Mouse (Mus musculus): Measurements from ENCODE around the gene Gtf2h1. TPM values are rescaled to one million over a fixed set of nuclear protein-coding genes. Genes with fewer than 3 reads are reported as not detected.
A peak's percentile ranks its signal among the peaks of the same experiment; 100 is the strongest.
"Not testable (repeated sequence)": the region's sequence is repeated elsewhere in the genome, so short reads cannot be mapped to it uniquely, and the experiment has no call there.

Gtf2h1 gene
- polyA plus RNA-seq, 1 experiment from 2014 or later, result 54.0 TPM

GRCm38 (mm10) chr7:46793871-46794270, 2.0 kb upstream of the Gtf2h1 start:
- ATAC-seq (ENCODE audit: insufficient number of reproducible peaks, insufficient read depth, low FRiP score, low TSS enrichment), result no peak
- 0 out of 2 replicates have a peak, but pooled peaks cover 6% of the 10 kb centered on the region for H3K36me3 ChIP-seq
- no peaks in the 10 kb centered on the region for H3K27me3 ChIP-seq
- H3K9ac ChIP-seq, result no peak overlapping the region; the same call in 1 of the 2 replicates
- H3K4me1 ChIP-seq, result peaks cover 17% of the 10 kb centered on the region
- WGBS, result 84% methylated on average over 4 of the region's 4 CpGs
- H3K4me2 ChIP-seq (replicated peaks), result no peak overlapping the region
- H3K4me3 ChIP-seq, result no peak overlapping the region
- no peak overlapping the region for H3K27ac ChIP-seq
- H3K9me3 ChIP-seq, result no peaks in the 10 kb centered on the region

GRCm38 (mm10) chr7:46796206-46796679, 340 bp downstream of the Gtf2h1 start:
- H3K4me2 ChIP-seq (replicated peaks), result peak overlapping the region; percentile 83
- H3K36me3 ChIP-seq, result peaks cover 10% of the 10 kb centered on the region
- no peaks in the 10 kb centered on the region for H3K27me3 ChIP-seq
- under 1% methylated on average over 31 of the region's 31 CpGs for WGBS
- peak overlapping the region; percentile 93 for H3K4me3 ChIP-seq
- H3K27ac ChIP-seq, result 0 out of 2 replicates have a peak overlapping the region, but pooled peaks have one; percentile 86
- peaks cover 17% of the 10 kb centered on the region for H3K4me1 ChIP-seq
- H3K9ac ChIP-seq, result peak overlapping the region; percentile 84
- no peaks in the 10 kb centered on the region for H3K9me3 ChIP-seq
- no peak; the same call in 1 of the 2 replicates for ATAC-seq (ENCODE audit: insufficient number of reproducible peaks, insufficient read depth, low FRiP score, low TSS enrichment)

GRCm38 (mm10) chr7:46796779-46797178, 876 bp downstream of the Gtf2h1 start:
- peak overlapping the region; percentile 84 for H3K9ac ChIP-seq
- H3K4me3 ChIP-seq, result peak overlapping the region; percentile 93
- H3K9me3 ChIP-seq, result no peaks in the 10 kb centered on the region
- H3K4me2 ChIP-seq (replicated peaks), result peak overlapping the region; percentile 83
- no peaks in the 10 kb centered on the region for H3K27me3 ChIP-seq
- peaks cover 17% of the 10 kb centered on the region for H3K4me1 ChIP-seq
- no peak for ATAC-seq (ENCODE audit: insufficient number of reproducible peaks, insufficient read depth, low FRiP score, low TSS enrichment)
- no peak overlapping the region for H3K27ac ChIP-seq
- H3K36me3 ChIP-seq, result peaks cover 15% of the 10 kb centered on the region
- 50% methylated on average over 6 of the region's 6 CpGs for WGBS

- 96% methylated on average over 6 of the region's 6 CpGs for WGBS
- Histone ChIP-seq H3K36me3 (peaks cover 63% of the 10 kb centered on the region), H3K27me3 (no peaks in the 10 kb centered on the region)
Measured at GRCm38 (mm10) chr7:46810325-46810724, 14.4 kb downstream of the Gtf2h1 start.

GRCm38 (mm10) chr7:46814012-46814411, 18.1 kb downstream of the Gtf2h1 start:
- no peak for ATAC-seq (ENCODE audit: insufficient number of reproducible peaks, insufficient read depth, low FRiP score, low TSS enrichment)
- no peak overlapping the region for H3K4me3 ChIP-seq
- H3K4me1 ChIP-seq, result no peaks in the 10 kb centered on the region
- H3K27me3 ChIP-seq, result no peaks in the 10 kb centered on the region
- no peaks in the 10 kb centered on the region for H3K9me3 ChIP-seq
- no peak overlapping the region for H3K9ac ChIP-seq
- no peak overlapping the region for H3K27ac ChIP-seq
- no peak overlapping the region for H3K4me2 ChIP-seq (replicated peaks)
- 91% methylated on average over 4 of the region's 4 CpGs for WGBS
- peaks cover 72% of the 10 kb centered on the region for H3K36me3 ChIP-seq

More at GRCm38 (mm10) chr7:46810325-46810724, 14.4 kb downstream of the Gtf2h1 start:
- ATAC-seq (ENCODE audit: insufficient number of reproducible peaks, insufficient read depth, low FRiP score, low TSS enrichment), result no peak
- Histone ChIP-seq H3K27ac (no peak overlapping the region), H3K4me1 (no peaks in the 10 kb centered on the region), H3K9me3 (no peaks in the 10 kb centered on the region), H3K4me2 (replicated peaks) (no peak overlapping the region), H3K9ac (no peak overlapping the region), H3K4me3 (no peak overlapping the region)

- not testable (repeated sequence) for H3K4me2 ChIP-seq (replicated peaks); H3K4me3 ChIP-seq; H3K27me3 ChIP-seq; ATAC-seq (ENCODE audit: insufficient number of reproducible peaks, insufficient read depth, low FRiP score, low TSS enrichment); H3K27ac ChIP-seq; H3K9me3 ChIP-seq; H3K4me1 ChIP-seq; H3K9ac ChIP-seq
- WGBS, result 93% methylated on average over 15 of the region's 15 CpGs
- peaks cover 60% of the 10 kb centered on the region for H3K36me3 ChIP-seq
Measured at GRCm38 (mm10) chr7:46820876-46821632, 25.2 kb downstream of the Gtf2h1 start.

- WGBS, result 70% methylated on average over 20 of the region's 20 CpGs
- no peak for ATAC-seq (ENCODE audit: insufficient number of reproducible peaks, insufficient read depth, low FRiP score, low TSS enrichment)
Measured at GRCm38 (mm10) chr7:46827046-46827802, 31.3 kb downstream of the Gtf2h1 start.

GRCm38 (mm10) chr7:46827803-46828184, 31.9 kb downstream of the Gtf2h1 start:
- Histone ChIP-seq H3K9ac (no peak overlapping the region), H3K4me3 (no peak overlapping the region), H3K4me2 (replicated peaks) (no peak overlapping the region), H3K36me3 (peaks cover 8% of the 10 kb centered on the region; the same call in 1 of the 2 replicates), H3K4me1 (peaks cover 3% of the 10 kb centered on the region; the same call in 1 of the 2 replicates), H3K27me3 (no peaks in the 10 kb centered on the region), H3K27ac (no peak overlapping the region), H3K9me3 (no peaks in the 10 kb centered on the region)
- ATAC-seq (ENCODE audit: insufficient number of reproducible peaks, insufficient read depth, low FRiP score, low TSS enrichment), result no peak
- 89% methylated on average over 2 of the region's 2 CpGs for WGBS

More at GRCm38 (mm10) chr7:46827046-46827802, 31.3 kb downstream of the Gtf2h1 start:
- peaks cover 3% of the 10 kb centered on the region; the same call in 1 of the 2 replicates for H3K4me1 ChIP-seq
- H3K9ac ChIP-seq, result no peak overlapping the region
- no peak overlapping the region for H3K4me3 ChIP-seq
- H3K4me2 ChIP-seq (replicated peaks), result no peak overlapping the region
- peaks cover 14% of the 10 kb centered on the region for H3K36me3 ChIP-seq
- H3K27ac ChIP-seq, result no peak overlapping the region
- H3K9me3 ChIP-seq, result no peaks in the 10 kb centered on the region
- H3K27me3 ChIP-seq, result no peaks in the 10 kb centered on the region

GRCm38 (mm10) chr7:46829911-46830310, 34.0 kb downstream of the Gtf2h1 start:
- 90% methylated on average over 12 of the region's 12 CpGs for WGBS

GRCm38 (mm10) chr7:46830799-46831590, 35.1 kb downstream of the Gtf2h1 start:
- Histone ChIP-seq H3K4me3 (no peak overlapping the region), H3K36me3 (no peaks in the 10 kb centered on the region), H3K9ac (no peak overlapping the region), H3K9me3 (no peaks in the 10 kb centered on the region), H3K27ac (no peak overlapping the region), H3K4me1 (peaks cover 6% of the 10 kb centered on the region; the same call in 1 of the 2 replicates), H3K4me2 (replicated peaks) (no peak overlapping the region), H3K27me3 (no peaks in the 10 kb centered on the region)
- 62% methylated on average over 13 of the region's 13 CpGs for WGBS
- ATAC-seq (ENCODE audit: insufficient number of reproducible peaks, insufficient read depth, low FRiP score, low TSS enrichment), result no peak

More at GRCm38 (mm10) chr7:46829911-46830310, 34.0 kb downstream of the Gtf2h1 start:
- H3K27ac ChIP-seq, result no peak overlapping the region
- no peak overlapping the region for H3K9ac ChIP-seq
- no peaks in the 10 kb centered on the region for H3K36me3 ChIP-seq
- H3K9me3 ChIP-seq, result no peaks in the 10 kb centered on the region
- H3K4me2 ChIP-seq (replicated peaks), result no peak overlapping the region
- no peaks in the 10 kb centered on the region for H3K27me3 ChIP-seq
- H3K4me3 ChIP-seq, result no peak overlapping the region
- ATAC-seq (ENCODE audit: insufficient number of reproducible peaks, insufficient read depth, low FRiP score, low TSS enrichment), result no peak
- H3K4me1 ChIP-seq, result peaks cover 3% of the 10 kb centered on the region; the same call in 1 of the 2 replicates

GRCm38 (mm10) chr7:46831693-46832092, 35.8 kb downstream of the Gtf2h1 start:
- Histone ChIP-seq H3K4me1 (peaks cover 6% of the 10 kb centered on the region; the same call in 1 of the 2 replicates), H3K4me3 (no peak overlapping the region), H3K36me3 (no peaks in the 10 kb centered on the region), H3K27me3 (no peaks in the 10 kb centered on the region), H3K27ac (no peak overlapping the region), H3K4me2 (replicated peaks) (no peak overlapping the region), H3K9ac (no peak overlapping the region), H3K9me3 (no peaks in the 10 kb centered on the region)
- ATAC-seq (ENCODE audit: insufficient number of reproducible peaks, insufficient read depth, low FRiP score, low TSS enrichment), result no peak
- 72% methylated on average over 8 of the region's 8 CpGs for WGBS
